Mouse (Mus musculus) brain, embryonic 14.5 days (tissue): ENCODE results near the gene Rpsa.

Experiments used
- CTCF ChIP-seq: fragments of 200-500 bp; IDR thresholded peaks from 2 replicates; pipeline ENCODE4 v1.5.1; 2012; ENCODE audit warnings: inconsistent platforms, mild to moderate bottlenecking, moderate library complexity, borderline replicate concordance; ENCODE audit not compliant: insufficient read depth, insufficient read length; ENCODE audit errors: extremely low read depth
- POLR2A ChIP-seq: fragments of 200-500 bp; IDR thresholded peaks from 2 replicates; pipeline ENCODE4 v1.6.1; 2012; ENCODE audit warnings: mild to moderate bottlenecking, inconsistent platforms, borderline replicate concordance; ENCODE audit not compliant: poor library complexity, insufficient read depth, insufficient read length, severe bottlenecking; ENCODE audit errors: extremely low read depth

DNA sequence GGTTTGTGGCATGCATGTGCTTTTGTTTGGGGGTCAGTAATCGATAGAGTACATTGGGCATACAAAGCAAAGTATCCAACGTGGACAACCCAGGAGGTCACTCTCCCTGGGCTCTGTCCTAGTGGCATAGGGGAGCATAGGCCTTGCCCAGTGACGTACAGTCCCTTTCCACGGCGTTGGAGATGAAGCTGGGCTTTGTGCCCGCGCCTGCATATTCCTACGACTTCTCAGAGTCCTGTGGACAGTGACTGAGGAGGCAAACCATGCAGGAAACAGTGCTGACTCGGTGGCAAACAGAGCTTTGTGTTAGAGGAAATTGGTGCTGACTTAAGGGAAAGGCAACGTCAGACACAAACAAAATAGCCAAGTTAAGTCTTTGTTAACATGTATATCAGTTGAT, 1.8 kb downstream of the Rpsa start:
- TF ChIP-seq CTCF, result no peak
- TF ChIP-seq POLR2A, result no peak
